Mouse (Mus musculus): ENCODE measurements around the gene Plcg2.

The Plcg2 gene

DNA sequence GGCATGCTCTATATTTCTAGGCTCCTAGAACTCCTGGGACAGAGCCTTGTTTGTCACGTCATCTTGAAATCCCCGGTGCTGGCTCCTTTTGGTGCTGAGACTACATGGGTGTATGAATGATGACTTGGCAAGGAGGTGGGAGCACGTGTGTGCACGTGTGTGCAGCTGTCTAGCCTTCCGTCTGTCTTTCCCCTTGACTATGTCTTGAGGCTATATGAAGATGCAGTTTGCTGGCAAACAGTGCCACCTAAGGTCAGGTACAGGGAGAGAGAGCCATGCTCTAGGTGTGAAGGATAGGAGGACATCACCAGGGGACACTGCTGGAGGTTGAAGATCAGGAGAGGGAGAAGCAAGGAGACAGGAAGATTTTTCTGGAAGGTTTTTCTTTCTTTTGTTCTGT, 49.9 kb downstream of the Plcg2 start:
- DNase-seq (ENCODE audit: extremely low spot score): no peak

- DNase-seq (ENCODE audit: extremely low spot score): no peak
Measured at GRCm38 (mm10) chr8:117548453-117548852, 50.4 kb downstream of the Plcg2 start.

- no peak for DNase-seq (ENCODE audit: extremely low spot score)
Measured at GRCm38 (mm10) chr8:117550529-117550928, 52.4 kb downstream of the Plcg2 start.

- no peak for DNase-seq (ENCODE audit: extremely low spot score)
Measured at GRCm38 (mm10) chr8:117561014-117561413, 62.9 kb downstream of the Plcg2 start.

DNA sequence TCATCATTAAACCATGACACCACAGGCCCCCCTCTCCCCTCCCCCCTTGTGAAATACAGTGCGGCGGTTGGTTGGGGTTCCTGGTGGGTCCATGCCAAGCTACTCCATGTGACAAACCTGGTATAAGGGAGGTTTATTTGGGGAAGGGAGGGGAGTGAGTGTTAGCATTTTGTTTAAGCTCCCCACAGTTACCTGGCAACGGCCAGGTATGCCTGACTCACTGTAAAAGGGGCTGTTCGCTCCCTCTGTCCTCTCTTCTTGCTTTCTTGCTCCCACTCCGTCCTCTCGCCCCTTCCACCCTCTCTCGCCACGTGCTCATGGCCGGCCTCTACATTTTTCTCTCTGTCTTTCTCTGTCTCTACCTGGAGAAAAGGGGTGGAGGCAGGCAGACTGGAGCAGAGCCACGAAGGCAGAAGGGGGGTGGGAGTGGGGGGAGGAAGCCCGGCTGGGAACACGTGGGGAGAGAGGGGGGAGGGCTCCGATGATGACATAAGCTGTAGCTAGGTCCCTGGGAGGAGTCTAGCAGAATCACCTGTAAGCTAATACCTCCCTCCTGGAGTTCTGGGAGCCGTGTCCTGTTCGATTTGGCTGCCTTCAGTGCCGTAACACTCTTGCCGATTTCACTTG, 63.8 kb downstream of the Plcg2 start:
- peak; percentile 15 for DNase-seq (ENCODE audit: extremely low spot score)

DNA sequence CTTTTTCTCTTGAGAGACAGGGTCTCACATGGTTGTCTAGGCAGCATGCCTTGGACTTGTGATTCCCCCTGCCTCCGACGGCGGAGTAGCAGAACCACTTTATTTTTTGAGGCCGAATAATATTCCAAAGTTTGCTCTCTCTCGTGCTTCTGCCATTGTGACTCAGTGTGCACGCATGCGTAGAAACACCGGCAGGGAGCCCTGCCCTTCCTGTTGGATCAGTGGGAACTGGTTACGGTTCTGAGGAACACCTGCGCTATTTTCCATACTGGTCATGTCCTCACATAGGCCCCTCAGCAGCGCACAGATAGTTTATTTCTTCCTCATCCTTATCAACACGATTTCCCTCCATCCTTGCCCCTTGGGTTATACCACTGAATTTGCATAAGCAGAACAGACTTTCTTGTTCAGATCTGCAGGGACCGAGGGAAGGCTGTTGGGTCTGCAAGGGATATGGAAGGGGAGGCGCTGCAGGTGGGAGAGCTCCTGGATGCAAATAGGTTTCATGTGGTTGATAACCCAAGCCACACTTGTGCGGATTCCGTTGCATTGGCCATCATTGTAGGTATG, 64.4 kb downstream of the Plcg2 start:
- DNase-seq (ENCODE audit: extremely low spot score): peak; percentile 17

- peak; percentile 76 for DNase-seq (ENCODE audit: extremely low spot score)
Measured at GRCm38 (mm10) chr8:117569409-117569808, 71.3 kb downstream of the Plcg2 start.

DNA sequence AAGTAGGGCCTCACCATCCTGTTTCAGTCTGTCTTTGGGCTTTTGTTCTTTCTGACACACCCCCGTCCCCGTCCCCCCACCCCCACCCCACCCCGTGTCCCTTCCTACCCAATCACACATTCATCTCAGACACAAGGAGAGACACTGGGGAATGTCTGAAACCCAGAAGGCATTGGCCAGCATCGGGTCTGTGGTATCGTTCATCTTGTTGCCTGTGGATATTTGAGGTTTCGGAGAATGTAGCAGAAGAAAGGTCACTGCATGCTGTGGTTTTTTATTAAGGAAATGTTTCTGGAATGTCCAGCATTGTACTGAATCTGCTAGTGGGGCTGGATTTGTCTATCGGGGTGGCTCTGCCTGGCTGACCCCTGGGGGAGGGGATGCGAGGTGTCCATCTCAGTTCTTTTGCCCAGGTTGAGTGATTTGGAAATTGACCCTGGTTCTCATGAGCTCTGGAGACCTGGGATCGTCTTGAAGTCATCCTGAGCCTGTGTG, 78.2 kb downstream of the Plcg2 start:
- DNase-seq (ENCODE audit: extremely low spot score): no peak

GRCm38 (mm10) chr8:117577059-117577458, 79.0 kb downstream of the Plcg2 start:
- no peak for DNase-seq (ENCODE audit: extremely low spot score)

- DNase-seq (ENCODE audit: extremely low spot score): no peak
Measured at GRCm38 (mm10) chr8:117577883-117578282, 79.8 kb downstream of the Plcg2 start.

- DNase-seq (ENCODE audit: extremely low spot score): no peak
Measured at GRCm38 (mm10) chr8:117578856-117579255, 80.8 kb downstream of the Plcg2 start.

GRCm38 (mm10) chr8:117593862-117594261, 95.8 kb downstream of the Plcg2 start:
- no peak for DNase-seq (ENCODE audit: extremely low spot score)

GRCm38 (mm10) chr8:117595001-117595400, 96.9 kb downstream of the Plcg2 start:
- no peak for DNase-seq (ENCODE audit: extremely low spot score)

DNA sequence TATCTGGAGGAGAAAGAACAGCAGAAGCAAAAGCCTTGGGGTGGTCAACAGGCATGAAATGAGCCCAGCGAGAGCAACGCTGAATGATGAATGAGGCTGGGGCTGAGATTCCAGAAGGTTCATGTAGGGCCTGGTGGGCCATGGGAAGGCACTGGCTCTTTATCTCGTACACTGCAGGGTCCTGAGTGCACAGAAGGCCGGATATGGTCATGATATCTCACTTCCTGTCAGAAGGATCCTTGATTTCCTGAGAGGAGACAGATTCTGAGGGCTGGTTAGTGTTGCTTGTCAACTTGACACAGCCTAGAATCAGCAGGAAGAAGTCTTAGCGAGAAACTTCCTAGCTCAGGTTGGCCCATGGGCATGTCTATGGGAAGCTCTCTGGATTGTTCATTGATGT, 98.7 kb downstream of the Plcg2 start:
- no peak for DNase-seq (ENCODE audit: extremely low spot score)

DNA sequence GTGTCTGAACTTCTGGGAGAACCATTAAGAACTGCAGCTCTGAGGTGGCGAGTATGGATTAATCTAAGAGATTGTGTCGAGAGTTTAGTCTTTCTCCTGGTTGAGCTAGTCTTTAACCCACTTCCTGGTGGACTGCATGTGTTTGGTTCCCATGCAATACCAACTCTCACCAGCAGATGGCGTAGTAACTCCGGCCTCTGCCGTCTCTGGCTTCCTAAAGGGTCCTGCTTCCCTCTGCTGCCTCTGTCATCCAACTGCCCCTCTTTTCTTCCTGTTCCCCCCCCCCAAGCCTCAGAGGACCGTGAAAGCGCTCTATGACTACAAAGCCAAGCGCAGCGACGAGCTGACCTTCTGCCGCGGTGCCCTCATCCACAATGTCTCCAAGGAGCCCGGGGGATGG, 102.7 kb downstream of the Plcg2 start:
- peak; percentile 20 for DNase-seq (ENCODE audit: extremely low spot score)

GRCm38 (mm10) chr8:117604101-117604500, 106.0 kb downstream of the Plcg2 start:
- DNase-seq (ENCODE audit: extremely low spot score): no peak

DNA sequence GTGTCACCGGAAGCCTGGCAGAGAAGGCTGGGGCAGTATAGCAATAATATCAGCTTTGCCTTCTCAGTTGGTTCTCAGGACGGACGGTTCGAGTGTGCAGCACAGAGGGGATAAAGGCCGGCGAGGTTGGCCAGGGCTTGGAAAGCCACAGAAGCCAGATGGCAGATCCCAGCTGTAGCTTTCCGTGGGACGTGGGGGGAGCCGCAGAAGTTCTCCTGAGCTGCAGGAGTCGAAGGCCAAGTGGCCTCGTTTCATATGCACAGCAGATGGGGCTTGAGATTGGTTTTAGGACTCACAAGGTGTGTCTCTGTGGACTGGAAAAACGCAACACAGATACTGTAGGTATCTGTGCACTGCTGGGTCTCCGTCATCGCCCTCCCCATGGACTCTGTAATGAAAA, 106.6 kb downstream of the Plcg2 start:
- DNase-seq (ENCODE audit: extremely low spot score): no peak

DNA sequence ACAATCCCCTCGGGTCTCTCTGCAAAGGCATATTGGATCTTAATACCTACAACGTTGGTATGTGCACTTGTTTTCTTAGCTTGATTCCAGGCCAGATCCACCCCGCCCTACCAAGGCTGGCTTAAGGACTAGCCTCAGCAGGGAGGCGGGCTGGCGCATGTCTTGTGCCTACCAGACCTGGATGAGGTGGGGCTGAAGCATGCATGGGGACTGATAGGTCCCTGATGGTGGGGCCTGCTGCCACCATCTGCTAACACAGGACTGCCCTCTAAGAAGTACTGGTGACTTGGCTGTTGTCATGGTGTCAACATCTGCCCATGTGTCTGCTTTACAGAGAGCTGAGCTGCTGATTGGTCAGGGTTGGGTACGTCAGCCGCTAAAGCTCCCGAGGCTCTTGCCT, 107.1 kb downstream of the Plcg2 start:
- no peak for DNase-seq (ENCODE audit: extremely low spot score)

DNA sequence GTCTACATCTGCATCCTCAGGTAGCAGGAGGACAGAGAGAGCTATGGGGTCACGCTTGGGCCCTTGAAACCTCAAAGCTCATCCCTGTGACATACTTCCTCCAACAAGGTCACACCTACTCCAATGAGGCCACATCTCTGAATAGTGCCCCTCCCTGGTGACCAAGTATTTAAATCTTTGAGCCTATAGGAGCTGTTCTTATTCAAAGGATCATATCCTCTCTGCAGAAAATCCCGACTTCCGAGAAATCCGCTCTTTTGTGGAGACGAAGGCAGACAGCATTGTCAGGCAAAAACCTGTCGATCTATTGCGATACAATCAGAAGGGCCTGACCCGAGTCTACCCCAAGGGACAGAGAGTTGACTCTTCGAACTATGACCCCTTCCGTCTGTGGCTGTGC, 112.4 kb downstream of the Plcg2 start:
- no peak for DNase-seq (ENCODE audit: extremely low spot score)

DNA sequence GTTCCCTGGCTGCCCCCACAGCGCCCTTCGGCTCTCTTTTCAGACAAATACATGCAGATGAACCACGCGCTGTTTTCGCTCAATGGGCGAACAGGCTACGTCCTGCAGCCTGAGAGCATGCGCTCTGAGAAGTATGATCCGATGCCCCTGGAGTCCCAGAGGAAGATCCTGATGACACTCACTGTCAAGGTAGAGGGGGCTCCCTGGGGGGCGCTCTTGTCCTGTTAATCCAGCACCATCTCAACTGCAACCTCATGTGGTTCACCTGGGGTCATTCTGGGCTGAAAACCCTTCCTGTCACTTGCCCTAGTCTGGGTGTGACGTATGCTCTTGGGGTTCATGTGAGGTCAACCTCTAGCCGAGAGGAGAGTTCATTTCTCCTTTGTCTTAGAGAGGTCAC, 114.8 kb downstream of the Plcg2 start:
- DNase-seq (ENCODE audit: extremely low spot score): peak; percentile 7

- peak; percentile 56 for DNase-seq (ENCODE audit: extremely low spot score)
Measured at GRCm38 (mm10) chr8:117626040-117626838, 128.1 kb downstream of the Plcg2 start.

GRCm38 (mm10) chr8:117627096-117627495, 129.0 kb downstream of the Plcg2 start:
- DNase-seq (ENCODE audit: extremely low spot score): no peak

GRCm38 (mm10) chr8:117632532-117632931, 134.4 kb downstream of the Plcg2 start:
- no peak for DNase-seq (ENCODE audit: extremely low spot score)
